Mouse (Mus musculus): ENCODE data around the gene Hspa12b. TPM values are rescaled to one million over a fixed set of nuclear protein-coding genes. Genes with fewer than 3 reads are reported as not detected.
A peak's percentile ranks its signal among the peaks of the same experiment; 100 is the strongest.

Hspa12b gene
- polyA plus RNA-seq, 1 experiment from 2014 or later: 10.0 TPM

DNA sequence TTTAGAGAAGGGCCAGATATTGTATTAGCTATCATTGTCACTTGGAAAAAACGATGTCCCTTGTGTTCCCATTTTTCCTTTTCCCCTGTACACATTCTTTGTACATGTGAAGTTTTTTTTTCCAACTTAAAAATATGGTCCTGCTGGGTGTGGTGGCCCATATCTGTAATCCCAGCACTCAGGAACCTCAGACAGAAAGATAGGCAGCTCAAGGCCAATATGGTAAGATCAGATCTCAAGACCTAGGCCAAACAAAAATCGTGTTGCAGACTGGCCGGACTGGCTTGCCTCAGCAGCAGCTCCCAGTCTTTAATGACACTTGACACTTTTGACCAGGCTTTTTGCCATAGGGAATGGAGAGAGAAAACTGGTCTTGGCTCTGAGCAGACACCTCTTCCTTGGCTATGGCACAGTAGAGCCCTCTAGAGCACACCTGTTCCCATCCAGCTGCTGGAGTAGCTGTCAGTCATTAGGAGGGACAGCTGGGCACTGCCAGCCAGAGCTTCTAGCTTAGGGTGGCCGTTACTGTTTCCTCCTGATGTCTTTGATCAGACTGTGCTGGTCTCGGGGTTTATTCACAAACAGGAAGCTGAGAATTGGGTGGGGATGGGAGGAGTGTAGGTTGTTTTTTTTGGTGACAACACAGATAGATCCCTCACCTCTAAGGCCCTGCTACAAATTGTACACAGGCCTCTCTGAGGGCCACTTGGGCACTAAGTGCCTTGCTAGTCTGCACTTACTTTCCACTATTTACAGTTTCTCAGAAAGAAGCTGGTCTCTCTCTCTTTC lies 62.6 kb downstream of the Hspa12b start:
- peak overlapping the region; percentile 19; the same call in 1 of the 2 replicates for H3K27ac ChIP-seq (ENCODE audit: low read depth)
- no peak for TF ChIP-seq CTCF (IDR thresholded peaks at IDR 0.05; ENCODE audit: low read depth)
- H3K4me2 ChIP-seq: peak overlapping the region; percentile 32; the same call in 1 of the 2 replicates
- H3K4me3 ChIP-seq (ENCODE audit: low read depth, low read length): no peak overlapping the region
- peaks cover 42% of the 10 kb centered on the region for H3K36me3 ChIP-seq (ENCODE audit: insufficient read depth)
- H3K27me3 ChIP-seq (ENCODE audit: insufficient read depth, low read length): no peaks in the 10 kb centered on the region
- ATAC-seq (ENCODE audit: insufficient read depth) (no peak), DNase-seq (no peak)
- no peaks in the 10 kb centered on the region for H3K9me3 ChIP-seq (ENCODE audit: low read depth, low read length)
- 40% methylated on average over 5 of the region's 5 CpGs for WGBS
- H3K9ac ChIP-seq: no peak overlapping the region
- peaks cover 8% of the 10 kb centered on the region; the same call in 1 of the 2 replicates for H3K4me1 ChIP-seq (ENCODE audit: insufficient read depth)

- WGBS: 32% methylated on average over 10 of the region's 10 CpGs
- Histone ChIP-seq H3K4me1 (ENCODE audit: insufficient read depth) (peaks cover 8% of the 10 kb centered on the region; the same call in 1 of the 2 replicates), H3K27me3 (ENCODE audit: insufficient read depth, low read length) (no peaks in the 10 kb centered on the region), H3K9me3 (ENCODE audit: low read depth, low read length) (no peaks in the 10 kb centered on the region), H3K27ac (ENCODE audit: low read depth) (no peak overlapping the region), H3K4me3 (ENCODE audit: low read depth, low read length) (no peak overlapping the region), H3K4me2 (no peak overlapping the region), H3K9ac (no peak overlapping the region), H3K36me3 (ENCODE audit: insufficient read depth) (peaks cover 50% of the 10 kb centered on the region)
- DNase-seq: peak; percentile 32
- TF ChIP-seq CTCF (IDR thresholded peaks at IDR 0.05; ENCODE audit: low read depth): no peak
- ATAC-seq (ENCODE audit: insufficient read depth): no peak
These were observed 63.4 kb downstream of the Hspa12b start for GRCm38 (mm10) chr2:131190344-131191004.

GRCm38 (mm10) chr2:131191005-131191390 lies 63.9 kb downstream of the Hspa12b start:
- Histone ChIP-seq H3K4me1 (ENCODE audit: insufficient read depth) (peaks cover 8% of the 10 kb centered on the region; the same call in 1 of the 2 replicates), H3K9ac (no peak overlapping the region), H3K9me3 (ENCODE audit: low read depth, low read length) (no peaks in the 10 kb centered on the region), H3K4me2 (no peak overlapping the region), H3K27me3 (ENCODE audit: insufficient read depth, low read length) (no peaks in the 10 kb centered on the region), H3K36me3 (ENCODE audit: insufficient read depth) (peaks cover 55% of the 10 kb centered on the region), H3K4me3 (ENCODE audit: low read depth, low read length) (no peak overlapping the region), H3K27ac (ENCODE audit: low read depth) (no peak overlapping the region)
- 73% methylated on average over 7 of the region's 7 CpGs for WGBS
- no peak for TF ChIP-seq CTCF (IDR thresholded peaks at IDR 0.05; ENCODE audit: low read depth)
- ATAC-seq (ENCODE audit: insufficient read depth) (no peak), DNase-seq (no peak)

Other genes with a start within 250 kb of the Hspa12b start
- gene 4930402H24Rik, start 220.9 kb upstream of the Hspa12b start, polyA plus RNA-seq (2014; fragmentation: Nextera tagmentation; extraction: Ambion mirVana): 27.0 and 28.2 TPM in 2 replicates
- 9.1 and 10.2 TPM in 2 replicates for gene Atrn, start 220.8 kb upstream of the Hspa12b start, polyA plus RNA-seq (2014; fragmentation: Nextera tagmentation; extraction: Ambion mirVana)
- 13.5 and 16.3 TPM in 2 replicates for gene Gfra4, start 84.2 kb upstream of the Hspa12b start, polyA plus RNA-seq (2014; fragmentation: Nextera tagmentation; extraction: Ambion mirVana)
- gene Adam33, start 63.5 kb upstream of the Hspa12b start, polyA plus RNA-seq (2014; fragmentation: Nextera tagmentation; extraction: Ambion mirVana): 1.9 and 4.1 TPM in 2 replicates
- gene Siglec1, start 40.5 kb upstream of the Hspa12b start, polyA plus RNA-seq (2014; fragmentation: Nextera tagmentation; extraction: Ambion mirVana): 0.23 and 0.34 TPM in 2 replicates
- gene Gm11037, start 6.2 kb downstream of the Hspa12b start, polyA plus RNA-seq (2014; fragmentation: Nextera tagmentation; extraction: Ambion mirVana): not detected in 2 replicates
- gene 1700037H04Rik, start 32.8 kb downstream of the Hspa12b start, polyA plus RNA-seq (2014; fragmentation: Nextera tagmentation; extraction: Ambion mirVana): 70.6 and 76.1 TPM in 2 replicates
- 9.3 and 9.7 TPM in 2 replicates for gene Cenpb, start 52.8 kb downstream of the Hspa12b start, polyA plus RNA-seq (2014; fragmentation: Nextera tagmentation; extraction: Ambion mirVana)
- gene Cdc25b, start 59.7 kb downstream of the Hspa12b start, polyA plus RNA-seq (2014; fragmentation: Nextera tagmentation; extraction: Ambion mirVana): 54.6 and 59.6 TPM in 2 replicates
- 4.4 and 5.7 TPM in 2 replicates for gene Spef1, start 60.0 kb downstream of the Hspa12b start, polyA plus RNA-seq (2014; fragmentation: Nextera tagmentation; extraction: Ambion mirVana)
- gene Ap5s1, start 79.8 kb downstream of the Hspa12b start, polyA plus RNA-seq (2014; fragmentation: Nextera tagmentation; extraction: Ambion mirVana): 24.5 and 25.5 TPM in 2 replicates
- gene Mavs, start 106.8 kb downstream of the Hspa12b start, polyA plus RNA-seq (2014; fragmentation: Nextera tagmentation; extraction: Ambion mirVana): 16.1 and 16.5 TPM in 2 replicates
- 51.0 and 51.2 TPM in 2 replicates for gene Pank2, start 135.2 kb downstream of the Hspa12b start, polyA plus RNA-seq (2014; fragmentation: Nextera tagmentation; extraction: Ambion mirVana)
- gene Rnf24, start 225.6 kb downstream of the Hspa12b start, polyA plus RNA-seq (2014; fragmentation: Nextera tagmentation; extraction: Ambion mirVana): 3.8 and 5.3 TPM in 2 replicates